Mouse (Mus musculus): Measurements from ENCODE around the gene March9. TPM values are rescaled to one million over a fixed set of nuclear protein-coding genes. Genes with fewer than 3 reads are reported as not detected.
A peak's percentile ranks its signal among the peaks of the same experiment; 100 is the strongest.

March9 gene
- polyA plus RNA-seq (2016; fragmentation: Nextera tagmentation; extraction: Ambion mirVana): 3.9 and 4.2 TPM in 2 replicates

GRCm38 (mm10) chr10:127059968-127060916 is at the start of gene March9:
Gene March9 (minus strand): TSS chr10:127060184.
- Histone ChIP-seq H3K4me2 (peak within 1 kb of the TSS; percentile 96), H3K9me3 (no peaks in the 10 kb centered on the region), H3K27me3 (no peaks in the 10 kb centered on the region; the same call in 1 of the 2 replicates), H3K9ac (peak within 1 kb of the TSS; percentile 98), H3K27ac (peak within 1 kb of the TSS; percentile 97), H3K4me1 (peaks cover 52% of the 10 kb centered on the region), H3K36me3 (replicated peaks) (peaks cover 32% of the 10 kb centered on the region), H3K4me3 (replicated peaks) (peak within 1 kb of the TSS; percentile 99)
- ATAC-seq (ENCODE audit: low FRiP score): peak; percentile 54
- under 1% methylated on average over 67 of the region's 72 CpGs for WGBS

- H3K4me2 ChIP-seq: no peak overlapping the region
- H3K36me3 ChIP-seq (replicated peaks): peaks cover 26% of the 10 kb centered on the region
- H3K4me1 ChIP-seq: no peaks in the 10 kb centered on the region
- no peak for ATAC-seq (ENCODE audit: low FRiP score)
- 81% methylated on average over 3 of the region's 3 CpGs for WGBS
- no peak overlapping the region for H3K27ac ChIP-seq
- no peaks in the 10 kb centered on the region for H3K27me3 ChIP-seq
- no peak overlapping the region for H3K4me3 ChIP-seq (replicated peaks)
- H3K9ac ChIP-seq: no peak overlapping the region
- no peaks in the 10 kb centered on the region for H3K9me3 ChIP-seq
Observed at GRCm38 (mm10) chr10:127108262-127108583, 48.2 kb upstream of the March9 start.

DNA sequence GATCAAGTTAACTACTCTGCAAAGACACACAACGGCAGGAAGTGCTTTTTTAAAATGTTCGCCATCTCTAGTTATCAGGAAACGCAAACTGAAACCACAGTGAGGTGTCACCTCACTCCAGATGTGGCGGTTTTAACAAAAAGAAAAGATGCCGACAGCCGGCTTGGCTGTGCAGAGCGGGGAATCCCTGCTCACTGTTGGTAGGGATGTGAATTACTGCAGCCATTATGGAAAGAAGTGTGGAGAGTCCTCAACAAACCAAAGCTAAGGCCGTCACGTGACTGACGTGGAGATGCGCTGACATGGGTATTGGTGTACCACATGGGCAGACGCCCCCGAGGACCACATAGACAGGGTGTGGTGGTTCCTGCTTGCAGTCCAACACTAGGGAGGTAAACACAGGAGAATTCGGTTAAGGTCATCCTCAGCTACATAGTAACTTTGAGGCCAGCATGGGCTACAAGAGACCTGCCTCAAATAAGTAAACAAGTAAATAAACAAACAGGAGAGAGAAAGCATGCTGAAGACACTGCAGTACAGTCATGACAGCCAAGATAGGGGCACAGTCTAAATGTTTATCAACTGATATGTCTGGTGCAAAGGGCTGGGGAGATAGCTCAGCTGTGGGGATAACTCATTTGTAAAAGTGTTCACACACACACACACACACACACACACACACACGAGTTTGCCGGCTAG is 47.7 kb upstream of the March9 start:
- peaks cover 21% of the 10 kb centered on the region for H3K36me3 ChIP-seq (replicated peaks)

GRCm38 (mm10) chr10:127103631-127104030 is 43.6 kb upstream of the March9 start:
- Histone ChIP-seq H3K36me3 (replicated peaks) (peaks cover 40% of the 10 kb centered on the region), H3K4me3 (replicated peaks) (no peak overlapping the region), H3K4me1 (no peaks in the 10 kb centered on the region), H3K4me2 (no peak overlapping the region), H3K27ac (no peak overlapping the region), H3K9me3 (no peaks in the 10 kb centered on the region), H3K9ac (no peak overlapping the region), H3K27me3 (no peaks in the 10 kb centered on the region)
- WGBS: 86% methylated on average over 7 of the region's 7 CpGs
- no peak for ATAC-seq (ENCODE audit: low FRiP score)

More for the DNA sequence above, 47.7 kb upstream of the March9 start:
- Histone ChIP-seq H3K4me3 (replicated peaks) (no peak overlapping the region), H3K9ac (no peak overlapping the region), H3K27ac (no peak overlapping the region), H3K4me2 (no peak overlapping the region), H3K27me3 (no peaks in the 10 kb centered on the region), H3K4me1 (no peaks in the 10 kb centered on the region), H3K9me3 (no peaks in the 10 kb centered on the region)
- ATAC-seq (ENCODE audit: low FRiP score): no peak
- 90% methylated on average over 16 of the region's 16 CpGs for WGBS

GRCm38 (mm10) chr10:127101151-127101550 is 41.2 kb upstream of the March9 start:
- no peak for ATAC-seq (ENCODE audit: low FRiP score)
- peaks cover 50% of the 10 kb centered on the region for H3K36me3 ChIP-seq (replicated peaks)
- H3K9ac ChIP-seq: no peak overlapping the region
- no peaks in the 10 kb centered on the region for H3K9me3 ChIP-seq
- H3K4me1 ChIP-seq: no peaks in the 10 kb centered on the region
- 87% methylated on average over 6 of the region's 6 CpGs for WGBS
- H3K4me3 ChIP-seq (replicated peaks): no peak overlapping the region
- no peaks in the 10 kb centered on the region for H3K27me3 ChIP-seq
- H3K27ac ChIP-seq: no peak overlapping the region
- H3K4me2 ChIP-seq: no peak overlapping the region

DNA sequence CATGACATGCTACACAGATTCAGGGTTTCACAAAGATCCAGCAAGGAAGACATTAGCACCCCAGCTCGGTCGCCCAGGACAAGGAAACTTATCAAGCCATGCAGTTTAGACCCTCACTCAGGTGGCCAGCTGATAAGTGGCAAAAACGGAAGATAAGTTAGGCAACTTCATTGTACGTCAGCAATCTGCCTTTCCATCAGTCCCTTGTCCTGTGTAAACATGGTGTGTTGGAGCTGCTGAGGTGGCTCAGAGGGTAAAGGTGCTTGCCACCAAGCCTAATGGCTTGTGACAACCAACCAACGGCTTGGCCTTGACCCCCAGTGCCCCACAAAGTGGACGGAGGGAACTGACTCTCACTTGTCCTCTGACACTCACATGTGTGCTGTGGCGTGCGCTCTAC is 40.4 kb upstream of the March9 start:
- Histone ChIP-seq H3K4me3 (replicated peaks) (no peak overlapping the region), H3K9me3 (no peaks in the 10 kb centered on the region), H3K27ac (no peak overlapping the region), H3K9ac (no peak overlapping the region), H3K4me1 (no peaks in the 10 kb centered on the region), H3K4me2 (no peak overlapping the region), H3K36me3 (replicated peaks) (peaks cover 55% of the 10 kb centered on the region), H3K27me3 (no peaks in the 10 kb centered on the region)
- WGBS: 90% methylated on average over 8 of the region's 8 CpGs
- ATAC-seq (ENCODE audit: low FRiP score): no peak

- peaks cover 58% of the 10 kb centered on the region for H3K36me3 ChIP-seq (replicated peaks)
- no peak overlapping the region for H3K27ac ChIP-seq
- no peak overlapping the region for H3K4me2 ChIP-seq
- H3K9ac ChIP-seq: no peak overlapping the region
- no peaks in the 10 kb centered on the region for H3K27me3 ChIP-seq
- no peaks in the 10 kb centered on the region for H3K4me1 ChIP-seq
- ATAC-seq (ENCODE audit: low FRiP score): no peak
- 95% methylated on average over 15 of the region's 15 CpGs for WGBS
- H3K4me3 ChIP-seq (replicated peaks): no peak overlapping the region
- H3K9me3 ChIP-seq: no peaks in the 10 kb centered on the region
Observed at GRCm38 (mm10) chr10:127099868-127100267, 39.9 kb upstream of the March9 start.

DNA sequence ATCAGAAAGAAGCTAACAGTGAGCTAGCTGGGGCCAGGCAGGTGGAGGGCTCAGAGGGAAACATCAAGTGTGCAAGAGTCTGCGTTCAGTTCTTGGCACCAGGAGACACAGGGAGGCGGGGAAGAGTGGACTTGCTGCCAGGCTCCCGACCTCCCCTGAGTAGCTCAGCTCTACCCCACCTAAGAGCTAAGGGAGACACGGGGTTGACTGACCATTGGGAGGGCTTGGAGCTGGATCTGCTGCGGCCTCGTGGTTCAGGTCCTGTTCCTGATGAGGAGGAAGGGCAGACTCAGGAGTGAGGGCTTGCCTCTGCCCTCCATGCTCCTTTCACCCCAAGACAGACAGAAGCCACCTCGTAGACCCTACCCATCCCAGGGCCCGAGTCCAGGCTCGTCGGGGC is 39.2 kb upstream of the March9 start:
- Histone ChIP-seq H3K27ac (no peak overlapping the region), H3K4me1 (peaks cover 4% of the 10 kb centered on the region; the same call in 1 of the 2 replicates), H3K27me3 (no peaks in the 10 kb centered on the region), H3K4me2 (no peak overlapping the region), H3K9me3 (no peaks in the 10 kb centered on the region), H3K36me3 (replicated peaks) (peaks cover 57% of the 10 kb centered on the region), H3K9ac (no peak overlapping the region), H3K4me3 (replicated peaks) (no peak overlapping the region)
- 90% methylated on average over 10 of the region's 10 CpGs for WGBS
- ATAC-seq (ENCODE audit: low FRiP score): no peak

DNA sequence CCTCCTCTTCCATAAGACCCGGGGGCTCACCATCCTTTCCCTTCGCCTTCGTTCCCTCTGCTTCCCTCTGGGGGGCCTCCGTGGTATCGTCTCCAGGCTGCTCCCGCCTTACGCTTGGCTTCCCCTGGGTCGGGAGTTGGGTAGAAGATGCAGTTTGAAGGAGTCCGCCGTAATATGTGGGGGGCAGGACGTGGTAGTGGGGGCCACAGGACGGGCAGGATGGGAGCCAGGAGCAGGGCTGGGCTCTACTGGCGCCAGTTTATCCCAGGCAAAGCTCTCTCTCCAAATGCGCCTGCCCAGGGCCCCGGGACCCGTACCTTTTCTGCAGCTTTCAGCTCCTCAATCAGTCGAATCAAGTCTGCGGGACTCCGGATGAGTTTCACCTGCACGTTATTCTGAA is 38.5 kb upstream of the March9 start:
- peaks cover 4% of the 10 kb centered on the region; the same call in 1 of the 2 replicates for H3K27me3 ChIP-seq
- H3K27ac ChIP-seq: no peak overlapping the region
- no peak for ATAC-seq (ENCODE audit: low FRiP score)
- H3K4me1 ChIP-seq: peaks cover 4% of the 10 kb centered on the region; the same call in 1 of the 2 replicates
- no peak overlapping the region for H3K4me3 ChIP-seq (replicated peaks)
- 82% methylated on average over 20 of the region's 20 CpGs for WGBS
- H3K9ac ChIP-seq: no peak overlapping the region
- no peak overlapping the region for H3K4me2 ChIP-seq
- no peaks in the 10 kb centered on the region for H3K9me3 ChIP-seq
- peaks cover 57% of the 10 kb centered on the region for H3K36me3 ChIP-seq (replicated peaks)

DNA sequence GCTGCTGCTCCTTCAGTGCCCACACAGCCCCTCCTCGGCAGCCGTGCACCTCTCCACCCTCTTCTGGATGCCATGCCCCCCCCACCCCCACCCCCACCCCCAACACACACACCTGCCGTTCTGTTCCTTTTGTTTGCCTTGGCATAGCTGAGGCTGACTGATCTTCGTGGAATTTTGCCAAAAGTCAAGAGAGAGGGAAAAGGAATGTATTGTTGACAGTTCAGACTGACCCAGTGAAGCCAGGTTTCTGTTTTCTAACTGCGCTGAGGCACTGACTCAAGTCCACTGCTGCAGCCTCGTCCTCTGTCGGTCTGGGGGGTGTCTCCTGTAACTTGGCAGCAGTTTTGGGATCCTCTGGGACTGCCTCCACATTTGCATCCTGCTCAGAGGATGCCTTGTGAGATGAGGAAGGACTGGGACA is 34.4 kb upstream of the March9 start:
- no peak overlapping the region for H3K9ac ChIP-seq
- H3K9me3 ChIP-seq: no peaks in the 10 kb centered on the region
- H3K27ac ChIP-seq: no peak overlapping the region
- H3K27me3 ChIP-seq: peaks cover 45% of the 10 kb centered on the region
- H3K4me2 ChIP-seq: no peak overlapping the region
- WGBS: 51% methylated on average over 7 of the region's 7 CpGs
- H3K4me3 ChIP-seq (replicated peaks): no peak overlapping the region
- ATAC-seq (ENCODE audit: low FRiP score): no peak
- H3K36me3 ChIP-seq (replicated peaks): peaks cover 46% of the 10 kb centered on the region
- H3K4me1 ChIP-seq: peaks cover 19% of the 10 kb centered on the region

DNA sequence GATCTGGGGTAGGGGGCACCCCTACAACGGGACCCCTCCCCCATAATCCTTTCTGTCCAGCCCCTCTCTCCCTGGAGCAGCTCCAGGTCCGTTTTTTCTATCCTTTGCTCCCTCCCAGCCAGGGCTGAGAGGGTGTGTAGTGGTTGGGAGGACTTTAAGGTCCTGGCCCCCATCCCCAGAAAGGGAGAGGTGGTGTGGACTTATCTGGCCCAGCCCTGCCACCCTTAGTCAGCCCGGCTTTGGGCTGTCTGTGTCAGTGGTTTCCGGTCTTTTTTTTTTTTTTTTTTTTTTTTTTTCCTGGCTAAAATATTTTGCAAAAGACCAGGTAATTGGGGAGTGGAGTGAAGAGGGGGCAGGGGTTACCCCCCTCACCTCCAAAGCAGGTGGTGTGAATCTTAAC is 32.8 kb upstream of the March9 start:
- Histone ChIP-seq H3K9me3 (no peaks in the 10 kb centered on the region), H3K27ac (no peak overlapping the region), H3K4me1 (peaks cover 19% of the 10 kb centered on the region), H3K36me3 (replicated peaks) (peaks cover 31% of the 10 kb centered on the region), H3K9ac (no peak overlapping the region), H3K4me3 (replicated peaks) (no peak overlapping the region), H3K4me2 (no peak overlapping the region), H3K27me3 (peaks cover 60% of the 10 kb centered on the region)
- WGBS: 57% methylated on average over 4 of the region's 4 CpGs
- ATAC-seq (ENCODE audit: low FRiP score): no peak
